Mouse (Mus musculus): Measurements from ENCODE around the gene Zfp605.
A peak's percentile ranks its signal among the peaks of the same experiment; 100 is the strongest.
"Not testable (repeated sequence)": the region's sequence is repeated elsewhere in the genome, so short reads cannot be mapped to it uniquely, and the experiment has no call there.

The Zfp605 gene

GRCm38 (mm10) chr5:110109991-110110441 lies at the start of gene Zfp605:
Zfp605 (plus strand) TSS chr5:110110092.
- DNase-seq (ENCODE audit: low spot score in 2 of 2), result peak; percentile 83 to 84

GRCm38 (mm10) chr5:110072413-110072812 lies 37.5 kb upstream of the Zfp605 start, which contains the start of gene Gm17655:
Gm17655 (minus strand) TSS chr5:110072513.
- DNase-seq (ENCODE audit: low spot score in 2 of 2), result not testable (repeated sequence)

GRCm38 (mm10) chr5:110082961-110083360 lies 26.9 kb upstream of the Zfp605 start:
- DNase-seq (ENCODE audit: low spot score in 2 of 2), result no peak

DNA sequence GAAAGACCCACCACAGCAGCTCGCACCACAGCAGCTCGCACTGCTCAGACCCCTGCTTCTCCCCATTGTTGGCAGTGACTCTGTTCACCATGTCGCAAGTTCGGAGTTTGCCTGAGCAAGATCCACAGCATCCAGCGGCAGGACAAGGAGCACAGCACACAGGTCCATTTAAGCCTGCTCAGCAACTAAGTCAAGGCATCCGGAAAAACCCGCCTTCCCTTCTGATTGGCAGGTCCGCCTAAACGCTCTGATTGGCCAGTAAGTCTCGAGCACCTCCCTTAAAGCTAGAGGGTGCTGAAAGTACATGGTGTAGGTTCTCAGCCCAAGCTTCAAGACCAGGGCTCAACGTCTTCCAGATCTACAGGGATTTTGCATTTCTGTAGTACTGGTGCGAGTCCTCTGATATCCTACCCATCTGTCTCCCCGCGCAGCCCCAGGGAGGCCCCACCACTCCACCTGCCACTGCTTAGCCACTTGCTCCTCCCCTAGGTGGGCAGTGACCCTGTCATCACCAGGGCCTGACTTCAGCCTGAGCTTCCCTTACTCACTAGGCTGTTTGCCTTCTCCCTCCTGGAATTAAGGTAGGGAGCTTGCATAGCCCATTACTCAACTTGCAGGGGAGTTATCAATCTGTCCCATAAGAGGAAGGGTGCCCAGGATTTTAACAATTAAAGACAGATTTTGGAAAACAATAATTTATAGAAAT lies 23.6 kb upstream of the Zfp605 start:
- DNase-seq (ENCODE audit: low spot score in 2 of 2), result no peak

DNA sequence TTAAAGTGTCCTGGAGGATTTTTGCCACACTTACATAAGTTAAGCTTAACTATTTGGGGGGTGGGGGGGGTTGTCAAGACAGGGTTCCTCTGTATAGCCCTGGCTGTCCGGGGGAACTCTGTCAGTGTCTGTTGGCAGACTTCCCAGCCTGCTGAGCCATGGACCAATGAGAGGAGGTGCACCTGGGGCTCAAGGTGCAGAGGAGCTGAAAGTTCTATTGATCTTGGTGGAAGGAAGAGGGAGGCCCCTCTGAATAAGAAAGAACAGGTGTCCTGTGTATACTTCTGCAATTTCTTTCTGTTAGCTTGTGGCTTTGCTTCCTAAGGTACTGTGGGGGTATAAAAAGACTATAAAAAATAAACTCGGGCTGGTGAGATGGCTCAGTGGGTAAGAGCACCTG lies 18.3 kb upstream of the Zfp605 start:
- peak; percentile 55 to 66 for DNase-seq (ENCODE audit: low spot score in 2 of 2)

GRCm38 (mm10) chr5:110094030-110094846 lies 15.7 kb upstream of the Zfp605 start, which contains the start of gene Gm35315:
Gm35315 (minus strand) TSS chr5:110094420.
- DNase-seq (ENCODE audit: low spot score in 2 of 2), result peak; percentile 88

DNA sequence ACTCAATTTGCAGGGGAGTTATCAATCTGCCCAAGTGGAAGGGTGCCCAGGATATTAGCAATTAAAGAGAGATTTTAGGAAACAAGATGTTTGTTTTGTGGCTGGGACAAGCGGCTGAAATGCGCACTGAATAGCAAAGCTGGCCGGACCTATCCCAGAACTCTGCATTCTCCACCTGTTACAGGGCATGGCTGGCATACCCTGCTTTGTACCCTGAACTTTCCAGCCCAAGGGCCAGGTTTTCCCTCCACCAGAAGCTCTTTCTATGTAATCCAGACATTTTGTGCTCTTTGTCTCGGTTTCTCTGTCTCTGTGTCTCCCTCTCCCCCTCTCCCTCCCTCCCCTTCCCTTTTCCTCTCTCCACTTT lies 15.1 kb upstream of the Zfp605 start:
- no peak for DNase-seq (ENCODE audit: low spot score in 2 of 2)

- peak; percentile 35 to 50 for DNase-seq (ENCODE audit: low spot score in 2 of 2)
Observed at GRCm38 (mm10) chr5:110098991-110099477, 10.9 kb upstream of the Zfp605 start.

DNA sequence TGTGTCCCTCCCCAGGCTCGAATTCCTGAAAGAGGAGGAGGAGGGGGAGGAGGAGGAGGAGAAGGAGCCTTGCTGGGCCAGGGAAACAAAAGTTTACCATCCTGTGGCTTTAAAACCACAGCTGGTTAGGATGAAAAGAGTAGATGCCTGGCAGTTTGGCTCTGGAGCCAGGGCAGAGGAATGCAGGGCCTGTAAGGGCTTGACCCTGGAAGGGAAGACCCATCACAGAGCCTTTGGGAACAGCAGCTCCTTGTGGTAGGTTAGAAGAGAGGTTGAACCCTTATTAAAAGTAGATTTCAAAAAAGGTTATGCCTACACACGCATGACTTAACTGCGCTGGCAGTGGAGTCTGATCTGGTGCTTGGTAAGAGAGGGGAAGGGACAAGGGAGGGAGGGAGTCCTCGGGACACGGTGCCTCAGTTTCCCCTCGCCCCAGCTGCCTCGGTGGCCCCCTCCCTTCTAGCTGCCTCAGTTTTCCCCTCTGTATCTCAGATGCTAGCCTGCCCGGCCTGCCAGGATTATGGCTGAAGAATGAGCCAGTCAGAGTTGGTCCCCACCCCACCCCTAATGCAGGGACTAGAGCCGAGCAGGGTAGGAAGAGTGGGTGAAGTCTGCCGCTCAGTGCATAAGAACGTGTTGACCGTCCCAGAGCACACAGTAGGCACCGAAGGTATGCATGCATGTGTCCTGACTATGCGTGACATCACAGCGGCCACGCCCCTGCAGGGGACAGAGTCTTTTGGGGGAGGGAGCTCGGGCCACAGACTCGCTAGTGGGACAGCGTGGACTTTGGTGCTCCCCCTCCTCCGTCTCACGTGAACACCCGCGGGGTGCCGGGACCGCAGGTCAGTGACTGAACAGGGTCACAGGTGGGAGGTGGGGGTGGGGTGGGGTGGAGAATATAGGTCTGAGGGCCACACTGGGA lies 10.0 kb upstream of the Zfp605 start, which contains the start of gene Plcxd1:
Gene Plcxd1 (plus strand): TSS at position 314 of the 925 bp plus-strand sequence.
- peak in 1 of 2 experiments; percentile 21 for DNase-seq (ENCODE audit: low spot score in 2 of 2)

DNA sequence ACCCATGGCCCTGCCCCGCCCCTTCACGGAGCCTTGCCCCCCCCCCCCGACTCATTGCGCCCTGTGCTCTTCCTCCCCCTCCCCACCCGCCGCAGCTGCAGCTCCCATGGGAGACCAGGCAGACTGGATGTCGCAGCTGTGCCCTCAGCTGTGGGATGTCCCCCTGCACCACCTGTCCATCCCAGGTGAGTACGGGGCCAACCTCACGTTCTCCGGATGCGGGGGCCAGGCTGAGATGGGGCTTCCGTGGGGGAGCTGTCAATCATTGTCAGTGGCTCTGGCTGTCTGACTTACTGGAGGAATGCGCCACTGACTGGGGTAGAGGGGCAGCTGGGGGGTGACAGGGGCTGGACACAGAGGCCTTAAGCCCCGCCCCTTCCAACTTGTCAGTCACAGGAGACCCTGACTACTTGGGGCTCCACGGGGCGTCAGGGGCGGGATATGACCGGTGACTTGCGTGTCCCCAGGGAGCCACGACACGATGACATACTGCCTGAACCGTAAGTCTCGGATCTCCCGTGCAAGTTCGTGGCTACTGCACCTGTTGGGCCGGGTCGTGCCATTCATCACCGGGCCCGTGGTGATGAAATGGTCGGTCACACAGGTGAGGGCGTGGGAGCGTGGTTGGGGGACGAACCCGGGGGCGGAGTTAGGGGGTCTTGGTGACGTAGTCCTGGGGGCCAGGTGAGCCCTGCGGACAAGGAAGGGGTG lies 8.8 kb upstream of the Zfp605 start:
- peak; percentile 49 to 64 for DNase-seq (ENCODE audit: low spot score in 2 of 2)

- peak; percentile 31 to 34 for DNase-seq (ENCODE audit: low spot score in 2 of 2)
Observed at GRCm38 (mm10) chr5:110101716-110102347, 8.1 kb upstream of the Zfp605 start.

- DNase-seq (ENCODE audit: low spot score in 2 of 2), result no peak
Observed at GRCm38 (mm10) chr5:110102429-110102828, 7.5 kb upstream of the Zfp605 start.

DNA sequence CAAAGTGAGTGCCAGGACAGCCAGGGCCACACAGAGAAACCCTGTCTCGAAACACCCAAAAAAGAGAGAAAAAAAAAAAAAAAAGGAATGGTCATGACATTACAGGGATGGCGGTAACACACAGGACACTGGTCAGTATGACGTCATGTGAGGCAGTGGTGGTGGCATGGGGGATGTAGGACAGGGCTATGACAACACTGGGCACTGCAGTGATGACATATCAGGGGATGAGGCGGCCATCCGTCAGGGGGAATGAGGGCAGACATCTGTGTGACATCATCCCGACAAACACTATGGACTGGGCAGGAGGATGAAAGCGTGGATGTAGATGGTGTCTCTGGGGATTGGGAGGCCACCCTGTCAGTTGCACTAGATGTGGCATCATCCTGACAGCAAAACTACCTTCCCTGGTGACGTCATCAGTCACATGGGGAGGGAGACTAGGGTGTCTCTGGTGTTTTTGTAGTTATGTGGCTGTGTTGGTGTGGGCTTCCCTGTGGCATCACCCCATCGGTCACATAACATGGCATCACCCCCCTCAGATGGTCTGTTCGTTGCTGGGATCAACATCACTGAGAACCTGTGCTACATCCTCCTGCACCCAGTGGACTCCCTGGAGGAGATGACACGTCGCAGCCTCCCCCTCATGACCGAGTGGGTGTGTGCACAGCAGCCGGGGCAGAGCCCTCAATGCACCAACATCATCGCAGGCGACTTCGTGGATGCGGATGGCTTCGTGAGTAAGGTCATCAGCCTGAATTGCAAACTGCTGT lies 6.9 kb upstream of the Zfp605 start:
- no peak for DNase-seq (ENCODE audit: low spot score in 2 of 2)

DNA sequence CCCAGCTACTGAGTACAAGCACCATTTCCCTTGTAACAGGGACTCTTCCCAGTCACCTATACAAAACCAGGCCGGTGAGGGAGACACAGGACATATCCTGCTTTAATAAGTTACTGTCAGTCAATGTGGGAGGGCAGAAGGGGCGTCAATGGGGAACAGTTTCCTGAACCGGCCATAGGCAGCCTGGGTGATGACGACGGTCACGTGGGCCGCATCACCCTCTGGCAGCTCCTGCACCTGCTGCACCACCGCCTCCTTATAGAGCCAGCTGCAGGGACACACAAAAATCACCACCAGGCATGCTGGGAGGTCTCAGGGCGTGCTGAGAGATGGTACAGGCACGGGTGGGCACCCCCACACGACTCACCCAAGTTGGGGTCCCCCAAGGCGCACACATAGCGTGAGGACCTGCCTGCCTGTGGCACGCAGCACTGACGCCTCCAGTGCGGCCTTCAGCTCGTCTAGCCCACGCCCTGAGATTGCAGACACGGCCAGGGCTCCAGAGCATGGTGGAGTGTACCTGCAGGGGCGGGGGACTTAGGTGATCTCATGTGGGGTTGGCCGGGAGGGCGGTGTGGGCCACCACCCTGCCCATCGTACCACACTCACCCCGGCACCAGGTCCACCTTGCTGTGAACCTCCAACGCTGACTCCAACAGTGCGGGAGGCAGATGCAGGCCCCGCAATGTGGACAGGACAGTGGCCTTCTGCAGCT lies 5.8 kb upstream of the Zfp605 start:
- DNase-seq (ENCODE audit: low spot score in 2 of 2), result no peak

- DNase-seq (ENCODE audit: low spot score in 2 of 2), result no peak
Observed at GRCm38 (mm10) chr5:110104616-110105380, 5.1 kb upstream of the Zfp605 start.

GRCm38 (mm10) chr5:110106140-110106871 lies 3.6 kb upstream of the Zfp605 start:
- DNase-seq (ENCODE audit: low spot score in 2 of 2), result no peak

GRCm38 (mm10) chr5:110106901-110107564 lies 2.9 kb upstream of the Zfp605 start:
- peak; percentile 36 to 42 for DNase-seq (ENCODE audit: low spot score in 2 of 2)

All from thymus, postnatal 10 days (tissue).